17 mouse cellular contexts compared by ENCODE assay signal in the genomic region with DNA sequence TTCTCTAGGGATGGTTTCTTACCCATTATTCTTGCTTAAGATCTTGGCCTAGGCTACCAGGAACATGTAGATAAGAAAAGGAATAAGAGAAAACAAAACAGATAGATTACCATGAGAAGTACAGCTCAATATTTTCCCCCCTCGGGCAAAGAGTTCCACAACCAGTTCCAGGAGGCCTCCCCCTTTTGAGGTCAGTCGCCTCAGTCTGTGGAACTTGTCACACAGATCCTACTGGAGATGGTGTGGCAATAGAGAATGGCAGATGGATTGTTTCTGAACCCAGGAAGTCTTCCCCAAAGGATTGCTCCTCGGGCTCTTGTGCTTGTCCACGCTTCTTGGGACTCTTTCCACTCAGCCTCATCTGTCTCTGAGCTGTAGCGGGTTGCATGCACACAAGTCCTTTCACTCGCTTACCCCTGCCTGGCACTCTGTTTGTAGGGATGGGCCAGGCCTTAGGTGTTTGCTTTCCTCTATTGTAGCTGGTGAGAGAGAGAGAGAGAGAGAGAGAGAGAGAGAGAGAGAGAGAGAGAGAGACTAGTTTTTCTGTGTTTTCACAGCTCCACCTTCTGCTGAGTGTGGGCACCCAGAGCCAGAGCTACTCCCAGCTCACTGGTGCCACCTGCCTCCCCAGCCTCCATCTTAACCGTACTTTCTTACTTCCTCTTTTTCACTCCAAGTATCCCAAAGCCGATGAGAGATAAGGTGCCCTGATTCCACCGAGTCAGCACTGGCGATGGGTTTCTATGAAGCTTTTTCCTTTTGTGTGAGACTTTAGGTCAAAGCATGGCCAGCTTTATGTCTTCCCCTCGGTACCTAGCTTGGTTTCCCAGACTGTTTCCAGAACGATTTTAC. TPM values are rescaled to one million over a fixed set of nuclear protein-coding genes. Genes with fewer than 3 reads are reported as not detected.
A peak's percentile ranks its signal among the peaks of the same experiment; 100 is the strongest.
DNase-seq lines count a peak whose midpoint lies in the region; ATAC-seq and TF ChIP-seq lines count a peak whose summit lies in the region.
"Had no signal": no experiment of that assay in that cellular context is flagged by ENCODE, and none has a peak within 500 bp of the region (broad histone marks: within the 10 kb centered on the region; RNA-seq: fewer than 3 reads in every experiment).

No protein-coding gene starts in this region.

- peak; percentile 41 for DNase-seq in thymus, postnatal 0 days (ENCODE audit: low spot score)
- DNase-seq in thymus, postnatal 10 days (ENCODE audit: low spot score in 2 of 2) = no peak
- DNase-seq in brain, adult 2 months (ENCODE audit: low read depth, low spot score) = peak; percentile 39
- DNase-seq in stomach, postnatal 0 days (ENCODE audit: low spot score) = no peak
- DNase-seq in cerebellum, adult 9-11 months = no peak
- DNase-seq: adrenal gland, postnatal 36 days; cerebellum, adult 11 months; liver; retina, postnatal 1 day had no signal

- no peaks in the 10 kb centered on the region for H3K27me3 ChIP-seq in intestine, postnatal 0 days (replicated peaks; ENCODE audit: control insufficient read depth, insufficient read depth, low read length)
- no peaks in the 10 kb centered on the region for H3K27me3 ChIP-seq in intestine, embryonic 15.5 days (replicated peaks)
- no peaks in the 10 kb centered on the region for H3K27me3 ChIP-seq in stomach, postnatal 0 days (ENCODE audit: control insufficient read depth, insufficient read depth, low read length)
- H3K27me3 ChIP-seq in midbrain, embryonic 16.5 days (ENCODE audit: control insufficient read depth, insufficient read depth, low read depth, low read length) = no peaks in the 10 kb centered on the region
- H3K27me3 ChIP-seq: embryonic facial prominence, embryonic 13.5 days had no signal

- TF ChIP-seq EP300 in stomach, postnatal 0 days (optimal IDR thresholded peaks at IDR 0.05) = no peak

- H3K27ac ChIP-seq in intestine, postnatal 0 days (ENCODE audit: low read depth, low read length) = no peak overlapping the region
- no peak overlapping the region for H3K27ac ChIP-seq in intestine, embryonic 15.5 days
- H3K27ac ChIP-seq in stomach, postnatal 0 days (replicated peaks) = no peak overlapping the region
- H3K27ac ChIP-seq in midbrain, embryonic 16.5 days (ENCODE audit: low read length) = no peak overlapping the region
- H3K27ac ChIP-seq: embryonic facial prominence, embryonic 13.5 days; forebrain, embryonic 10.5 days; hindbrain, embryonic 14.5 days had no signal

- TF ChIP-seq CTCF in intestine, postnatal 0 days (IDR thresholded peaks at IDR 0.05; ENCODE audit: low read depth) = peak; percentile 20; the same call in 1 of the 2 replicates
- peak; percentile 10; the same call in 1 of the 2 replicates for TF ChIP-seq CTCF in stomach, postnatal 0 days (IDR thresholded peaks at IDR 0.05; ENCODE audit: low read depth)

- H3K9ac ChIP-seq in intestine, postnatal 0 days (ENCODE audit: low read depth, low read length) = no peak overlapping the region
- H3K9ac ChIP-seq in intestine, embryonic 15.5 days = no peak overlapping the region
- H3K9ac ChIP-seq in stomach, postnatal 0 days (ENCODE audit: low read length) = no peak overlapping the region
- H3K9ac ChIP-seq in midbrain, embryonic 16.5 days (ENCODE audit: low read depth, low read length) = no peak overlapping the region
- H3K9ac ChIP-seq: embryonic facial prominence, embryonic 13.5 days; hindbrain, embryonic 14.5 days had no signal

- no peak overlapping the region for H3K4me2 ChIP-seq in intestine, postnatal 0 days (replicated peaks; ENCODE audit: low read depth)
- H3K4me2 ChIP-seq in intestine, embryonic 15.5 days (replicated peaks) = no peak overlapping the region
- H3K4me2 ChIP-seq in stomach, postnatal 0 days (replicated peaks; ENCODE audit: low read depth) = no peak overlapping the region
- no peak overlapping the region for H3K4me2 ChIP-seq in midbrain, embryonic 16.5 days (ENCODE audit: low read length)
- H3K4me2 ChIP-seq: embryonic facial prominence, embryonic 13.5 days; hindbrain, embryonic 14.5 days had no signal

- no peak overlapping the region for H3K4me3 ChIP-seq in intestine, postnatal 0 days (ENCODE audit: low read depth, low read length)
- H3K4me3 ChIP-seq in intestine, embryonic 15.5 days (replicated peaks) = no peak overlapping the region
- no peak overlapping the region for H3K4me3 ChIP-seq in stomach, postnatal 0 days (ENCODE audit: low read depth, low read length)
- H3K4me3 ChIP-seq in midbrain, embryonic 16.5 days (ENCODE audit: low read depth, low read length) = no peak overlapping the region
- H3K4me3 ChIP-seq: embryonic facial prominence, embryonic 13.5 days; forebrain, embryonic 10.5 days had no signal

- 67% methylated on average over 12 of the region's 12 CpGs for WGBS in intestine, postnatal 0 days
- WGBS in intestine, embryonic 15.5 days = 73% methylated on average over 12 of the region's 12 CpGs
- WGBS in stomach, postnatal 0 days = 62% methylated on average over 12 of the region's 12 CpGs
- 77% methylated on average over 12 of the region's 12 CpGs for WGBS in midbrain, embryonic 16.5 days

- no peak for ATAC-seq in intestine, postnatal 0 days
- ATAC-seq in intestine, embryonic 15.5 days = no peak
- no peak for ATAC-seq in stomach, postnatal 0 days (ENCODE audit: low FRiP score, low TSS enrichment)
- ATAC-seq in midbrain, embryonic 16.5 days = no peak

- no peaks in the 10 kb centered on the region for H3K36me3 ChIP-seq in intestine, postnatal 0 days (ENCODE audit: control insufficient read depth, insufficient read depth)
- H3K36me3 ChIP-seq in intestine, embryonic 15.5 days = no peaks in the 10 kb centered on the region
- H3K36me3 ChIP-seq in stomach, postnatal 0 days (ENCODE audit: control insufficient read depth, insufficient read depth, low read length) = no peaks in the 10 kb centered on the region
- no peaks in the 10 kb centered on the region for H3K36me3 ChIP-seq in midbrain, embryonic 16.5 days (ENCODE audit: control insufficient read depth, insufficient read depth, low read length)
- H3K36me3 ChIP-seq: embryonic facial prominence, embryonic 13.5 days; forebrain, embryonic 10.5 days had no signal

- H3K9me3 ChIP-seq in intestine, postnatal 0 days (ENCODE audit: control insufficient read depth) = no peaks in the 10 kb centered on the region
- H3K9me3 ChIP-seq in intestine, embryonic 15.5 days = no peaks in the 10 kb centered on the region
- no peaks in the 10 kb centered on the region for H3K9me3 ChIP-seq in stomach, postnatal 0 days (ENCODE audit: control insufficient read depth, low read length)
- no peaks in the 10 kb centered on the region for H3K9me3 ChIP-seq in midbrain, embryonic 16.5 days (replicated peaks; ENCODE audit: control insufficient read depth, low read length, poor library complexity, severe bottlenecking)
- H3K9me3 ChIP-seq: embryonic facial prominence, embryonic 13.5 days; forebrain, embryonic 10.5 days had no signal

- H3K4me1 ChIP-seq in intestine, postnatal 0 days (replicated peaks; ENCODE audit: control insufficient read depth, insufficient read depth, low read length) = no peaks in the 10 kb centered on the region
- no peaks in the 10 kb centered on the region for H3K4me1 ChIP-seq in intestine, embryonic 15.5 days (replicated peaks)
- no peaks in the 10 kb centered on the region for H3K4me1 ChIP-seq in stomach, postnatal 0 days (replicated peaks; ENCODE audit: control insufficient read depth, insufficient read depth)
- no peaks in the 10 kb centered on the region for H3K4me1 ChIP-seq in midbrain, embryonic 16.5 days (ENCODE audit: control insufficient read depth, insufficient read depth, low read length)
- H3K4me1 ChIP-seq: embryonic facial prominence, embryonic 13.5 days; forebrain, embryonic 10.5 days had no signal

RNA-seq across cellular contexts. Expression of a gene that starts 2.6 kb away (rescaled TPM):
- not detected in 2 replicates for polyA plus RNA-seq in intestine, postnatal 0 days (2015; fragmentation: Nextera tagmentation; extraction: Ambion mirVana)
- polyA plus RNA-seq in intestine, embryonic 15.5 days (2015; fragmentation: Nextera tagmentation; extraction: Ambion mirVana) = not detected in 2 replicates
- polyA plus RNA-seq in thymus, postnatal 0 days (2015; fragmentation: Nextera tagmentation; extraction: Ambion mirVana) = 0.13 and 0.18 TPM in 2 replicates
- polyA plus RNA-seq in stomach, postnatal 0 days (2015; fragmentation: Nextera tagmentation; extraction: Ambion mirVana) = 0.52 and 0.85 TPM in 2 replicates
- not detected in 2 replicates for polyA plus RNA-seq in midbrain, embryonic 16.5 days (2015; fragmentation: Nextera tagmentation; extraction: Ambion mirVana)
- polyA plus RNA-seq: embryonic facial prominence, embryonic 13.5 days; forebrain, embryonic 10.5 days; heart, embryonic 16.5 days; hindbrain, embryonic 14.5 days; stomach, embryonic 14.5 days had no signal

RNA-seq across cellular contexts. Expression of a gene that starts 21.5 kb away (rescaled TPM):
- 0.18 and 0.30 TPM in 2 replicates for polyA plus RNA-seq in intestine, postnatal 0 days (2015; fragmentation: Nextera tagmentation; extraction: Ambion mirVana)
- polyA plus RNA-seq in intestine, embryonic 15.5 days (2015; fragmentation: Nextera tagmentation; extraction: Ambion mirVana) = 0.40 and 0.48 TPM in 2 replicates
- 0.61 and 0.84 TPM in 2 replicates for polyA plus RNA-seq in thymus, postnatal 0 days (2015; fragmentation: Nextera tagmentation; extraction: Ambion mirVana)
- 0.11 and 0.16 TPM in 2 replicates for polyA plus RNA-seq in stomach, postnatal 0 days (2015; fragmentation: Nextera tagmentation; extraction: Ambion mirVana)
- polyA plus RNA-seq in midbrain, embryonic 16.5 days (2015; fragmentation: Nextera tagmentation; extraction: Ambion mirVana) = 0.34 and 0.36 TPM in 2 replicates
- polyA plus RNA-seq: embryonic facial prominence, embryonic 13.5 days; forebrain, embryonic 10.5 days had no signal

RNA-seq across cellular contexts. Expression of a gene that starts 55.9 kb away (rescaled TPM):
- 0.59 and 0.76 TPM in 2 replicates for polyA plus RNA-seq in intestine, postnatal 0 days (2015; fragmentation: Nextera tagmentation; extraction: Ambion mirVana)
- 1.6 and 2.0 TPM in 2 replicates for polyA plus RNA-seq in intestine, embryonic 15.5 days (2015; fragmentation: Nextera tagmentation; extraction: Ambion mirVana)
- polyA plus RNA-seq in thymus, postnatal 0 days (2015; fragmentation: Nextera tagmentation; extraction: Ambion mirVana) = 0.49 and 0.57 TPM in 2 replicates
- 0.59 and 0.65 TPM in 2 replicates for polyA plus RNA-seq in stomach, postnatal 0 days (2015; fragmentation: Nextera tagmentation; extraction: Ambion mirVana)
- polyA plus RNA-seq in midbrain, embryonic 16.5 days (2015; fragmentation: Nextera tagmentation; extraction: Ambion mirVana) = 37.0 and 38.4 TPM in 2 replicates

Comparison
In these comparisons a context has a peak if more than half of its experiments do, and no peak if none do; other contexts are left out.
1. DNase-seq: peak in thymus, postnatal 0 days (single experiment) and brain, adult 2 months (single experiment); none in thymus, postnatal 10 days (0 of 2), stomach, postnatal 0 days (single experiment) and cerebellum, adult 9-11 months (single experiment).
2. RNA of a gene that starts 55.9 kb away (polyA plus RNA-seq): 37.0 to 38.4 TPM in midbrain, embryonic 16.5 days; 1.6 to 2.0 TPM in intestine, embryonic 15.5 days, 0.59 to 0.76 TPM in intestine, postnatal 0 days, 0.59 to 0.65 TPM in stomach, postnatal 0 days and 0.49 to 0.57 TPM in thymus, postnatal 0 days; every median in the first group is over 10 times any median in the second.